Mouse (Mus musculus): ENCODE results near the gene Exoc4. TPM values are rescaled to one million over a fixed set of nuclear protein-coding genes. Genes with fewer than 3 reads are reported as not detected.

The Exoc4 gene
- total RNA-seq, 2 experiments from 2014 or later, result 43.5 to 45.0 TPM

DNA sequence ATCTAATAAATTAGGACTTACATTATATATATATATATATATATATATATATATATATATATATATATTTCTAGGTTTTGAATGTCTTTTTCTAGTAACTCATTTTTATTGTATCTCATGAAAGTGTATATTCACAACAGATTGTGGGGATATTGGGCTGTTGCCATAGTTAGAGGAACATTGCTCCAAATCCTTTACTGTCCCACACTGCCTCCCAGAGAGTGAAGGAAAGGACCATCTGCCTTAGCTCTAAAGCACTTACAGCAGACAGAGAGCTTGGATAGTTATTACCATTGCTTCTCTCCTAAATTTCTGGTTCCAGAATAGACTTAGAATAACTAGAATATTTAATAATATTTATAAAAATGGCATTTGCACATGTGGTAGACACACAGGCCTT, 512.7 kb downstream of the Exoc4 start:
- DNase-seq (ENCODE audit: low spot score), result no peak

GRCm38 (mm10) chr6:33763245-33763644, 514.4 kb downstream of the Exoc4 start:
- no peak for DNase-seq (ENCODE audit: low spot score)

GRCm38 (mm10) chr6:33763970-33764369, 515.1 kb downstream of the Exoc4 start:
- no peak for DNase-seq (ENCODE audit: low spot score)

GRCm38 (mm10) chr6:33769251-33769650, 520.4 kb downstream of the Exoc4 start:
- no peak for DNase-seq (ENCODE audit: low spot score)

DNA sequence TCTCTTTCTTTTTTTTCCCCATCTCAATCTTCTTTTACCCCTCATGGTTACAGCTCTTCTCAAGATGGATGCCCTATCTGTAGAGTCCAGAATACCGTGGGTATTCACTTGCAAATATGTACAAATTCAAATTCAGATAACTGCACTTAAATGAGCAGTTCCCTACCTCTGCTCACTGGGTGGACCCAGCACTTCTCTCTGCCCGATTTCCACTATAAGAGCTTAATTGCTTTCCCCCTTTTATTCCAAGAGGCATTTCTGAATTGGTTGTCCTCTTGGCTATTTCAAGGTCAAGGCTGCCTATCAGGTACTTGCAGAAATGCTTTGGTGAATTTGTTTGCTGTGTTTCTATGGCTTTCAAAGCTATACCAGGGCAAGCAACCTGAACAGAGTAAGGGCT, 521.1 kb downstream of the Exoc4 start:
- no peak for DNase-seq (ENCODE audit: low spot score)

DNA sequence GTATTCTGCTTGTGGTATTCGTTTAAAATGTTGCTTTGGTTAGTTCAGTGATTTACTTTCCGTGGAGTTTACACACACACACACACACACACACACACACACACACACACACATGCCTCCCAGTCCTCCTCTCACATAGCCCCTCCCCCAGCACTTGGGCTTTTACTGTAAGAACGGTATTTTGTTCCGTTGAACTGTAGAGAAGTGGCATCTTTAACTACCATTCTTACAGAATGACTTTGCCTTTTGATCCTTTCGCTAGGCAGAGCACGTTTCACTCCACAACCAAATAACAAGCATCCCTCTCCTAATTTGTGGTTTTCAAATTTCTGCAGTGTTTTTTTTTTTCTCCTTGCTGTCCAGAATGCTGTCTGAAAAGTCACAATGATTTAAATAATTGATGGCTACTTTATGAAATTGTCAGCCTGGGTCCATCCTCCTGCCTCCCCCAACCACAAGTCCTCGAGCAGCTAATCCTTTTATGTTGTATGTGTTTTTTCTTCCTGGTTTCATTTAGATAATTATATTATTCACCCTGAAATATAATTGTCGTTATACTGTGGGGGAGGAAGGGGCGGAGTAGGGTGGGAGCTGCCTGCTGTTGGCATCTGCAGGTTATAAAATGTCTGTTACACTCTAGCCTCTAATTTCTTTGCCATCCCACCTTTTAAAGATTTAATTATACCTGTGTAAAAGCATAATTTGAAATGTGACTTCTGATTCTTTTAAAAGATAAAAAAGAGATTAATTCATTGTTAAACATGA, 523.8 kb downstream of the Exoc4 start:
- no peak for DNase-seq (ENCODE audit: low spot score)

- peak; percentile 15 for DNase-seq (ENCODE audit: low spot score)
Measured at GRCm38 (mm10) chr6:33792604-33793003, 543.7 kb downstream of the Exoc4 start.

GRCm38 (mm10) chr6:33801254-33801653, 552.4 kb downstream of the Exoc4 start:
- no peak for DNase-seq (ENCODE audit: low spot score)

DNA sequence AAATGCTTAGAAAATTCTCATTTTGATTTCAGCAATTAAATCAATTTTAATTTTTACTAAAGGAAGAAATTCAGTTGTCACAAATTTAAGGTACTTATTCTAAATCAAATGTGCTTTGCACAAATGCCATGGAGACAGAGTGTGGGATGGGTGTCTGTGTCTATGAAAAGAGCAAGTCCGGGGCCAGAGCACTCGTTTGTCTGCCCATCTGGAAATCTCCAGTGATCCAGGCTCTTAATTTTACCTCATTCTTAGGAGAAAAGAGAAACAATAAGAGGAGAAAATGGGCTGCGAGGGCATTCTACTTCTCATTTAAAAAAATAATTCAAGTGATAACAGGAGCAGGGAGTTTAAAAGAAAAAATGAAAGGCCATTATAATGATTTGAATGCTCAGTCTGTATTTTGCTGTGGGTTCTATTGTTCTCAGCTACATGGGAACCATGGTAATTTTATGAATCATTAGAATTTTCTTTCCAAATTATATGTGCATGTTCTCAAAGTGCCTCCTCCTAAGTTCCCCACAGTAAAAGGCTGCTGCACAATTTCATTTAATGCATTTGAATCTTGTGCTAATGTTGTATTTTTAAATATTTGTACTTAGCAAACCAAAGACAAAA, 554.7 kb downstream of the Exoc4 start:
- no peak for DNase-seq (ENCODE audit: low spot score)

GRCm38 (mm10) chr6:33804775-33805174, 555.9 kb downstream of the Exoc4 start:
- DNase-seq (ENCODE audit: low spot score), result peak; percentile 9

- no peak for DNase-seq (ENCODE audit: low spot score)
Measured at GRCm38 (mm10) chr6:33806072-33806782, 557.3 kb downstream of the Exoc4 start.

DNA sequence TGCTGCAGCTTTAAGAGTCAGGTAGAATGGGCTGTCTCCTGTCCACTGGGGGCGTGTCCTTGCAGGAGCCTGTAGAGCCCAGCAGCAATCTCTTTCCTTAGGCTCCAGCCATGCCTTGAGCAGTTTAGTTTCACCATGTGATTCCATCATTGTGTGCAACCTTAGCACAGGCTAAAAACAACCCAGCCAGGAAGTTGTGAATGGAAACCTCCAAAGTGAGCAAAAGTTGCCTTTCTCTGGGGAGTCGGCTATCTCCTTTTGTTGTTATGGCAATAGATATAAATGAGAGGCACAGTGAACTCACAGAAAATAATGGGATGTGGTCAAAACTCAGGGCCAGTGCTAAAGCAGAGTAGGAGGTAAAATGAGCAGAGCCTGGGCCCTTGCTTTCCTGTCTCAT, 565.5 kb downstream of the Exoc4 start:
- DNase-seq (ENCODE audit: low spot score), result no peak

GRCm38 (mm10) chr6:33823171-33823570, 574.3 kb downstream of the Exoc4 start:
- no peak for DNase-seq (ENCODE audit: low spot score)

GRCm38 (mm10) chr6:33823777-33824302, 575.0 kb downstream of the Exoc4 start:
- DNase-seq (ENCODE audit: low spot score), result peak; percentile 19

- no peak for DNase-seq (ENCODE audit: low spot score)
Measured at GRCm38 (mm10) chr6:33828499-33828898, 579.6 kb downstream of the Exoc4 start.

DNA sequence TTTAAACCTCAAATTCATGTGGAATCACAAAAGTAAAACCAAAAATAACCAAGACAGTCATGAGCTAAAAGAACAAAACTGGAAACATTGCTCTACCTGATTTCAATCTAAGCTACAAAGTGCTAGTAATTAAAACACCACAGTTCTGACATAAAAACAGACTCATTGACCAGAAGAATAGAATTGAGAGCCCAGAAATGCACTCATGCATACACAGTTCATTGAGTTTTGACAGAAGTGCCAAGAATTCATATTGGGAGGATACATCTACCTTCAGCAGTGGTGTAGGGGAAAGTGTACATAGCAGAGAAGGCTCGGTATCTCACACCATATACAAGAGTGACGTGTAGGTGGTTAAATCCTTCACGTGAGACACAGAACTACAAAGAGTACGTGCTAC, 580.4 kb downstream of the Exoc4 start:
- DNase-seq (ENCODE audit: low spot score), result no peak

DNA sequence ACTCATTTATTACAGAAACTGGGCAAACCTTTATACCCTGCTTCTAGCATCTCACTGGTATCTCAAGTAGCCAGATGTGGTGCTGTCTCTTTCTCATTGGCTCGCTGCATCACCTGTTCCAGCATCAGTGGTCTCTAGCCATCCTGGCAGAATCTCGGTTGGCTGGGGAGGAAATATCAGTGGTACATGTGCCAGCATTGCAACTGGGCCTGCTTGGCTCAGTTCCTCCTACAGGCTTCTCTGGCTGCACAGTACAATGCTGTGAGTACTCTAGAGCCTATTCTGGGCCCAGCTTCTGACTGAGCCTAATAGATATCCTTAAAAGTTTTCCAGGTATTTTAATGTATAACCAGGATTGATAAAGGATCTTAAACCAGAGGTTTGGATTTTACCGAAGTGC, 582.4 kb downstream of the Exoc4 start:
- DNase-seq (ENCODE audit: low spot score), result no peak

GRCm38 (mm10) chr6:33832978-33833377, 584.1 kb downstream of the Exoc4 start:
- no peak for DNase-seq (ENCODE audit: low spot score)

GRCm38 (mm10) chr6:33836048-33836780, 587.3 kb downstream of the Exoc4 start:
- no peak for DNase-seq (ENCODE audit: low spot score)

DNA sequence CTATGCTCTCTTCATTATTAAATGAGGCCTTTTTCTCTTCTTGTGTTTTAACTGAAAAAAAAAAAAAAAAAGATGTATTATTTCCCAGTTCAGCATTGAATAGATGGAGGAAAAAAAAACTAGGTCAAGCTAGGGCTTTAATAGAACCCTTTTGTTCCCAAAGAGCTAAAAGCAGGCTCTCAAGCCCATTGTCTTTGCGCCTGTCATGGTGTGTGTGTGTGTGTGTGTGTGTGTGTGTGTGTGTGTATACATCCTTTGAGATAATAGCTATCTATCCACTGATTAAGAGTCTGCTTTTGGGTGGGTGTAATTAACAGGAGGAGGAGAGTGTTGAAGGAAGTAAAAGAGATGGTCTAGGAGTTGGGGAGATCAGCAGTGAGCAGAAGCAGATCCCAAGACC, 594.0 kb downstream of the Exoc4 start:
- no peak for DNase-seq (ENCODE audit: low spot score)

DNA sequence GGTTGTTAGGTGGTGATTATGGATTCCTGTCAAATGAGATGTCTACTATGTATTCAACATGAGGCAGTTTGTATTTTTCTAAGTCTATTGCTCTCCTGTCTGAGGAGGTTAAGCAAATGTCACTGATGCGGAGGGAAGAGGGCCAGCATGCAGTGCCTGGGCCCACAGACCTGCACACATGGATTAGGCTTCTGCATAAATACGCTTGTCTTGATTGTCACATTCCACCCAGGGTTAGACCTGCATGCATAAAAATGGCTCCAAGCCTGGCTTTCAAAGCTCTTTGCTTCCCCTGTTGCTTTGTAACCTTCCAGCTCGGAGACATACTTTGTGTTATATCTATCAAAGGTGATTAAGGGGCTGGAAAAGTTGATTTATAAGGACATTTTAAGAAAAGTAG, 610.2 kb downstream of the Exoc4 start:
- DNase-seq (ENCODE audit: low spot score), result no peak

GRCm38 (mm10) chr6:33865752-33866151, 616.9 kb downstream of the Exoc4 start:
- DNase-seq (ENCODE audit: low spot score), result no peak

Data from gastrocnemius, adult 18-20 months (tissue).